Mouse (Mus musculus): ENCODE measurements around the gene Ptges2.
"Not testable (repeated sequence)": the region's sequence is repeated elsewhere in the genome, so short reads cannot be mapped to it uniquely, and the experiment has no call there.

The Ptges2 gene

GRCm38 (mm10) chr2:32395484-32395945, at the start of gene Ptges2:
TSS of gene Ptges2 (plus strand) at chr2:32395896.
- in situ Hi-C loops (cut with MboI, MseI) = no loop called here

DNA sequence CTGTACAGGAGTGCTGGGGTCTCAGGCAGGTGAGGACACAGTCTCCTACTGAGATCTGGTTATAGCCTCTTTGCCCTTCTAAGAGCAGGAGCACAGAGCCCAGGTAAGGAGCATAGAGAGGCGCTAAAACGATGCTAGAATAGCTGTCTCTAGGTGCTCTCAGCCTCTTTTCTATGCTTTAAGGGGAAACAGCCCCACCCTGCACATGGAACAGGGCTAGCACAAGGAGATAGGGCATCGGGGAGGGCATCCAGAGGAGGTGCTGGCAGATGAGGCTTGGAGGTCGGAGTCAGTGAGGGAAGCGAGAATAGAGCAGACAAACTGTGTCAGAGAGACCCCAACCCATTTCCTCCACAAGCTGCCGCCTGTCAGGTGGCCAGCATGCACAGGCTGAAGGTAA, 48.7 kb upstream of the Ptges2 start:
- in situ Hi-C loops (cut with MboI, MseI) = no loop called here

DNA sequence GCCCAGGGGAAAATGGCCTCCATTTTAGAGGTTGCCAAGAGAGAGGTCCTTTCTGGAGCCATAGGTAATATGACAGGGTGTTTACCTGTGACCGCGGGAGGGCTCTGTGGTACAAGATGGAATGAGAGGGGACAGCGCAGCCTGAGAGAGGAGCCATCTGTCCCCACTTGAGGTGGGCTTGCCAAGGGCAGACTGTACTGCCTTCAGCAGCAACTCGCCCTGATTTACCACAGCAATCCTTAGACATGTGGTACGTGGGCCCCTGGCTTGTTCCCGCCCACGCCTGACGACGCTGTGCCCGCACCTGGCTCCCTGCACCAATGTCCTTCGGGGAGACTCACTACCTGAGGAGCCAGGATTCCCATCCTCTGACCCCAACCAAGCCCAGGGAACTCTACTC, 47.4 kb upstream of the Ptges2 start:
- in situ Hi-C loops (cut with MboI, MseI) = no loop called here

GRCm38 (mm10) chr2:32349625-32350255, 46.0 kb upstream of the Ptges2 start:
- in situ Hi-C loops (cut with MboI, MseI) = no loop called here

DNA sequence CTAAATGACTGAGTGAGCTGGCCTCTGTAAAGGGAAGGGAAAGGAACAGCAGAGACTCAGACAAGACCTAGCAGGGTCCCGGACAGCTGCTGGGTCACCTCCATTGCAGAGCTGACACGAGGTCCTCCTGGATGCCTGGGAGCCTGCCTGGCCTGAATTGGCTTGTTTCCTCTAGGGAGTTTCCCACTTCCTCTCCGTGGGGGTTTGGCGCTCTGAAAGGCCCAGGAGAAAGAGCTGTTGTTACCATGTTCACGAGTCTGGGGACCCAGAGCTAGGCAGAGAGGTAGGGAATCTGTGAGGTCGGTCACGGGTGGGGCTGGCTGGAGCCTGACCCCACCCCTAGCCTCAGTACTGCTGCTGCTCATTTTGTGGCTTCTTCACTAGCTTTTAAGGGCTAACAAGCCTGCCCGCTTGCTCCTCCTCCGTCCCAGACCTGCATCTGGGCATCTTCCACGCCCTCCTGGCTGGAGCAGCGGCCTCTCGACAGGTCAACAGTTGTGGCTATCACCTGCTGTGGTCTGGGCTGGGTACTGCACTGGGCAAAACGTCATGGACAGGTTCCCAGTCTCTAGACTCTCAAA, 45.1 kb upstream of the Ptges2 start:
- in situ Hi-C loops (cut with MboI, MseI) = no loop called here

GRCm38 (mm10) chr2:32351471-32351961, 44.2 kb upstream of the Ptges2 start:
- in situ Hi-C loops (cut with MboI, MseI) = no loop called here

GRCm38 (mm10) chr2:32352151-32353006, 43.3 kb upstream of the Ptges2 start, which contains the start of gene Ciz1:
TSS of gene Ciz1 (plus strand) at chr2:32352327.
- in situ Hi-C loops (cut with MboI, MseI) = no loop called here

DNA sequence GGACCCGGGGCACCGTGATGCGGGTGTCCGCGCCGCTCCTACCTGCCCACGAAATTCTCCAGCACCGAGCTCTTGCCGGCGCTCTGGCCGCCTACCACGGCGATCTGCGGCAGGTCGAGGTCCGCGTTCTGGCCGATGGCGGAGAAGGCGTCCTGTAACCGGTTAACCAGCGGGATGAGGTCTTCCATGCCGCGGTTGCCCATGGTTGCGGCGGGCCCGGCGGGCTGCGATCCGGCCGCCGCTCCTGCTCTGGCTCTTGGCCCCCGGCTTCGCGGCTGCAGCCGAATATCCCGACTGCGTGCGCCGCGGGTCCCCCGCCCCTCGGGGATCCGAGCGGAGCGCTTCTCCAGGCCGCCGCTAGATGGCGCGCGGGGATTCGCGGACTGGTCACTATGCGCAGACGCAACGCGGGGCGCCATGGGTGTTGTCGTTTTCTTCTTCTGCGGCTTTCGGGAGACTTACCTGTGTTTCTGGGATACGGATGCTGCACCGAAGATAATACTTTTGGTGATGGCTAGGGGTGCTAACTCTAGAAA, 42.6 kb upstream of the Ptges2 start, which contains the start of gene Dnm1:
Gene Dnm1, minus strand, starts transcription at position 332 of the 536 bp plus-strand sequence.
- in situ Hi-C loops (cut with MboI, MseI) = no loop called here

DNA sequence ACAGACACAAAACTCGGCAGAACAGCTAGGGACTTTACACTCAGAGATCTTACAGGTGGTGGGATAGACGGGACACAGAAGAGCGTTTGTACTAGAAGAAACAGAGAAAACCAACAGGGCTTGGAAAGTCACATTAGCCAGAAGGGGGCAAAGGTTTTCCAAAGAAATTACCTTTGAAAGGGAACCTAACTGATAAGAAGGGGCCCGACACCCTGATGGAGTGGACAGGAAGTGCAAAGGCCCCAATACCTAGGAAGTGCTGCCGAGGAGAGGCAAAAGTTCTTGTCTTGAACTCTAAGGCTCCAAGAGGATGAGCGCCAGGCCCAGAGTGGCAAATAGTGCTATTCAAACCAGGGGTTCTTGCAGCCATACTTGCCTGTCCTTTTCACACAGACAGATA, 41.9 kb upstream of the Ptges2 start:
- in situ Hi-C loops (cut with MboI, MseI) = no loop called here

GRCm38 (mm10) chr2:32354336-32354895, 41.3 kb upstream of the Ptges2 start:
- in situ Hi-C loops (cut with MboI, MseI) = no loop called here

DNA sequence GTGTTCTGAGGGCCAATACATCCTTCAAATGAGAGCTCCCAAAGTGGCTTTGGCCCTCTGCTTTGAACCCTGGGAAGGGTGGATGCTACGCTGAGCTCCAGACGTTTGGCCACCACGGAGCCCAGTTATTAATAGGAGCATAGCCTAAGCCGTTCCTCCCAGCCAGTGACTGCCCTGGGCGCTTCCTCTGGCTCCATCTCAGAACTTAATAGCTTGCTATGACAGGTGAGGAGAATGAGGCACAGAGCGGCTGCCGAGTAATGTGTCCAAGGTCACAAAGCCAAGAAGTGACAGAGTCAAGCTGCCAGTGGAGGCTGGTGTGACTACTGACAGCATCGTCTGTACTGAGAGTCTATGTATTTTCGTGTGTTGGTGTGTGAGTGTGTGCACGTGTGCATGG, 39.5 kb upstream of the Ptges2 start:
- in situ Hi-C loops (cut with MboI, MseI) = no loop called here

GRCm38 (mm10) chr2:32357710-32358109, 38.0 kb upstream of the Ptges2 start:
- in situ Hi-C loops (cut with MboI, MseI) = no loop called here

GRCm38 (mm10) chr2:32358381-32358780, 37.3 kb upstream of the Ptges2 start:
- in situ Hi-C loops (cut with MboI, MseI) = no loop called here

DNA sequence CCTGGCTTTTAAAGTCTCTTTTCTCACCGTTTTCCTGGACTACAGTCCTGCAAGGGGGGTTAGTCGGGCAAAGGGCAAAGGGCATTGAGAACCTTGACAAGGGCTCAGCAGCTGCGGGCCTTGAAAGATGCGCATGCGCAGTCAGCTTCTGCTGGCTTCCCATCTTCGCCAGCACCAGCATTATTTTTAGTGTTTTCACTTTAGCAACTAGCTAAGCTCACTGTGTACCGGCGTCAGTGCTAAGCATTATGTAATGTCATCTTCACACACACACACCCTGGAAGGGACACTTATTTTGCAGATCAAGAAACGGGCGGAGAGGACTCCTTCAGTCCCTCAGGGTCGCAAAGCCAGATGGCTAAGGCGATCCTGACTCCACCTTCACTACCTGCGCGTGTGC, 35.0 kb upstream of the Ptges2 start:
- in situ Hi-C loops (cut with MboI, MseI) = no loop called here

- in situ Hi-C loops (cut with MboI, MseI) = no loop called here
Observed at GRCm38 (mm10) chr2:32361437-32361836, 34.3 kb upstream of the Ptges2 start.

DNA sequence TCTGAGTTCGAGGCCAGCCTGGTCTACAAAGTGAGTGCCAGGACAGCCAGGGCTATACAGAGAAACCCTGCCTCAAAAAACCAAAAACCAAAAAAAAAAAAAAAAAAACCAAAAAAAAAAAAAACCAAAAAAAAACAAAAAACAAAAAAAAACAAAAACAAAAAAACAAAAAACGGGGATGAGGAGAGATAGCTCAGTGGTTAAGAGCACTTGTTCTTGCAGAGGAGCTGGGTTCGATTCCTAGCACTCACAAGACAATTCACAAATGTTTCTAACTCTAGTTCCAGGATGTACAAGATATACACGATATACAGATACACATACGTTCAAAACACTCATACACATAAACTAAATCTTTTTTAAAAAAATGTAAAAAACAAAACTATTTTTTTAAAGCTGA, 33.4 kb upstream of the Ptges2 start:
- in situ Hi-C loops (cut with MboI, MseI) = not testable (repeated sequence)

DNA sequence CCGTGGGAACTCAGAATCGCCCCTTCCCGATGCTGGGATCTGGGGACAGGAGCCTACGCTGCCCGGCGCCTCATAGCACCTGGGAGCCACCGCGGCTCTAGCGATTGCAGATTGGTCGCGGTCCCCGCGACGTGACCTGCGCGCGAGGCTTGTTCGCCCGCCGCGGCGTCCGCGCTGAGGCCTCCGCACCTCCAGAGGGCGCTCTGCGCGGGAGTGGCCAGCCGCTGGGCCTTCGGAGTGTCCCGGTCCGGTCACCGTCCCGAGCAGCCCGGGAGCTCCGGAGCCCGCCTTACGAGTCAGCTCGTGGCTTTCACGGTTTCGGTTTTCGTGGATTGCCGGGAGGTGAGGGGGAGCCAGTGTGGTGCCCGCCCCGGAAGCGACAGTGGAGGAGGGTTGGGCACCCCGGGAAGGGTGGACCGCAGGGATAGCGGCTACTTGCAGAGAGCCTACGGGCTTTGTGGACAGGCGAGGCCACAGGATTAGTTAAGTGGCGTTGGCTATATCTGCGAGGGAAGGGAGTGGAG, 32.8 kb upstream of the Ptges2 start:
- in situ Hi-C loops (cut with MboI, MseI) = no loop called here

GRCm38 (mm10) chr2:32363376-32364106, 32.2 kb upstream of the Ptges2 start:
- in situ Hi-C loops (cut with MboI, MseI) = no loop called here

GRCm38 (mm10) chr2:32364121-32364520, 31.6 kb upstream of the Ptges2 start:
- in situ Hi-C loops (cut with MboI, MseI) = no loop called here

- in situ Hi-C loops (cut with MboI, MseI) = no loop called here
Observed at GRCm38 (mm10) chr2:32367315-32367714, 28.4 kb upstream of the Ptges2 start.

- in situ Hi-C loops (cut with MboI, MseI) = no loop called here
Observed at GRCm38 (mm10) chr2:32374191-32374590, 21.5 kb upstream of the Ptges2 start.

Data from T-helper 2 cell (primary cell).